Mouse (Mus musculus) myocyte (in vitro differentiated cells): ENCODE data around the gene Gpr119. TPM values are rescaled to one million over a fixed set of nuclear protein-coding genes. Genes with fewer than 3 reads are reported as not detected.
A peak's percentile ranks its signal among the peaks of the same experiment; 100 is the strongest.

Source experiments
- H3K27me3 ChIP-seq: one replicate; pipeline ENCODE4 v1.6.1; 2011; ENCODE audit not compliant: control insufficient read depth, insufficient read depth, insufficient read length
- H3K36me3 ChIP-seq: one replicate; pipeline ENCODE4 v1.6.1; 2011; ENCODE audit not compliant: control insufficient read depth, insufficient read depth
- H3K4me2 ChIP-seq: one replicate; pipeline ENCODE4 v1.6.1; 2011; ENCODE audit warnings: low read depth, control low read depth
- H3K4me3 ChIP-seq: one replicate; pipeline ENCODE4 v1.5.1; 2011; ENCODE audit warnings: mild to moderate bottlenecking, control low read depth, moderate library complexity
- H3K79me2 ChIP-seq: one replicate; pipeline ENCODE4 v1.6.1; 2011; ENCODE audit not compliant: control insufficient read depth, insufficient read depth
- H3ac ChIP-seq: one replicate; pipeline ENCODE4 v1.6.1; 2011; ENCODE audit not compliant: control insufficient read depth, insufficient read length
- CEBPB ChIP-seq: IDR thresholded peaks from 2 replicates; pipeline ENCODE4 v1.6.1; 2011; ENCODE audit warnings: mild to moderate bottlenecking, moderate library complexity; ENCODE audit not compliant: poor library complexity, insufficient read depth, severe bottlenecking
- E2F4 ChIP-seq: IDR thresholded peaks from one replicate; pipeline ENCODE4 v1.6.1; 2011; ENCODE audit warnings: mild to moderate bottlenecking, control low read depth, moderate library complexity; ENCODE audit not compliant: insufficient read depth
- MAX ChIP-seq: IDR thresholded peaks from one replicate; pipeline ENCODE4 v1.6.1; 2011; ENCODE audit warnings: low read depth, mild to moderate bottlenecking, control low read depth
- MYOD1 ChIP-seq, 3 experiments: IDR thresholded peaks; one replicate each; pipeline ENCODE4 v1.6.1; 2011; ENCODE audit warnings: control low read depth in 2 of 3, low read depth in 2 of 3, mild to moderate bottlenecking in 2 of 3, moderate library complexity in 1 of 3; ENCODE audit not compliant: insufficient read length in 2 of 3, control insufficient read depth in 1 of 3
- MYOG ChIP-seq, 3 experiments: IDR thresholded peaks; one replicate each; pipeline ENCODE4 v1.6.1; 2011; ENCODE audit warnings: control low read depth in 2 of 3, low read depth in 2 of 3, mild to moderate bottlenecking in 2 of 3; ENCODE audit not compliant: insufficient read length in 2 of 3, control insufficient read depth in 1 of 3, insufficient read depth in 1 of 3
- POLR2A ChIP-seq: IDR thresholded peaks from one replicate; pipeline ENCODE4 v1.6.1; 2011; ENCODE audit warnings: low read depth, mild to moderate bottlenecking, control low read depth, moderate library complexity; ENCODE audit not compliant: insufficient read length
- POLR2AphosphoS2 ChIP-seq: IDR thresholded peaks from one replicate; pipeline ENCODE4 v1.6.1; 2011; ENCODE audit warnings: low read depth, control low read depth; ENCODE audit not compliant: insufficient read length
- REST ChIP-seq: IDR thresholded peaks from one replicate; pipeline ENCODE4 v1.6.1; 2011; ENCODE audit warnings: mild to moderate bottlenecking, control low read depth, moderate library complexity; ENCODE audit not compliant: insufficient read depth, insufficient read length
- SRF ChIP-seq: IDR thresholded peaks from one replicate; pipeline ENCODE4 v1.6.1; 2011; ENCODE audit warnings: low read depth; ENCODE audit not compliant: control insufficient read depth, insufficient read length
- TCF12 ChIP-seq: IDR thresholded peaks from one replicate; pipeline ENCODE4 v1.6.1; 2011; ENCODE audit warnings: mild to moderate bottlenecking, control low read depth; ENCODE audit not compliant: poor library complexity, insufficient read depth, severe bottlenecking
- TCF3 ChIP-seq: IDR thresholded peaks from one replicate; pipeline ENCODE4 v1.6.1; 2011; ENCODE audit warnings: low read depth, control low read depth; ENCODE audit not compliant: insufficient read length
- USF1 ChIP-seq: IDR thresholded peaks from one replicate; pipeline ENCODE4 v1.6.1; 2011; ENCODE audit warnings: low read depth, mild to moderate bottlenecking, control low read depth, moderate library complexity
- polyA plus RNA-seq: library from polyadenylated mRNA; unstranded; fragments of >200 nt; fragmentation: generic; extraction: Trizol; gene quantifications from one replicate; pipeline ENCODE4 v1.2.1, GENCODE M21; 2012; ENCODE audit warnings: missing spikeins

Gpr119 gene
- polyA plus RNA-seq, 1 experiment = not detected

DNA sequence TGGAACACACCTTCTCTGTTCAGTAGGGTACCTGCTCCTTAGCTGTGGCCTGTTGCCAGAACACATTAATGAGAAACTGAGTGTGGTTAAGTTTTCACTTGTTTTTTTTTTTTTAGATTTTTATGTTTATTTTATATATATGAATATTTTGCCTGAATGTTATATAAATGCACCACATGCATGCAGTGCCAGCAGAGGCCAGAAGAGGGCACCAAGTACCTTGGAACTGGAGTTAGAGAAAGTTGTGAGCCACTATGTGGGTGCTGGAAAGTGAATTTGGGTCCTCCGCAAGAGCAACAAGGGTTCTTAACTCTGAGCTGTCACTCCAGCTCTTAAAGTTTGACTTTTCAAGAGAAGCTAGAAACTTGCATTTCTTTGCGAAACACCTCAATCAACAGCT, 30.2 kb downstream of the Gpr119 start:
- Histone ChIP-seq H3K4me3 (no peak overlapping the region), H3K27me3 (no peaks in the 10 kb centered on the region), H3K79me2 (no peaks in the 10 kb centered on the region), H3K36me3 (no peaks in the 10 kb centered on the region), H3ac (no peak overlapping the region), H3K4me2 (no peak overlapping the region)
- TF ChIP-seq MYOG (IDR thresholded peaks at IDR 0.05; ENCODE audit: control insufficient read depth in 1 of 3, insufficient read depth in 1 of 3, insufficient read length in 2 of 3, low read depth in 2 of 3) (no peak), MAX (no peak), REST (no peak), CEBPB (no peak), TCF12 (no peak), USF1 (no peak), POLR2AphosphoS2 (no peak), SRF (no peak), MYOD1 (IDR thresholded peaks at IDR 0.05; ENCODE audit: control insufficient read depth in 1 of 3, insufficient read length in 2 of 3, low read depth in 2 of 3) (no peak), E2F4 (no peak), TCF3 (no peak), POLR2A (no peak)

DNA sequence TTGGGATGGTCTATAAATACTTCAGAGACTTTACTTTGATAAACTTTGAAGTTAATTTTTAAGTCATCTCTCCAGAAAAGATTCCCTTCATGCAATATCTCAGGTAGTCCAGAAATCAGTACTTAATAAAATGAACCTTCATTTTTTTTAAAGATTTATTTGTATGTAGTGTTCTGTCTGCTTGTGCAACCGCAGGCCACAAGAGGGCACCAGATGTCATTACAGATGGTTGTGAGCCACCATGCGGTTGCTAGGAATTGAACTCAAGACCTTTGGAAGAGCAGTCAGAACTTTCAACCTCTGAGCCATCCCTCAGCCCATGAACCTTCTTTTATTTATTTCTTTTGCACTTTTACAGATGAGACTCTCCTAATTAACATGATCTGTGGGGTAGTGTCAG, 37.2 kb downstream of the Gpr119 start:
- no peaks in the 10 kb centered on the region for H3K79me2 ChIP-seq
- no peak overlapping the region for H3K4me2 ChIP-seq
- H3K36me3 ChIP-seq = no peaks in the 10 kb centered on the region
- H3K4me3 ChIP-seq = no peak overlapping the region
- no peaks in the 10 kb centered on the region for H3K27me3 ChIP-seq
- no peak overlapping the region for H3ac ChIP-seq
- TF ChIP-seq POLR2A (no peak), USF1 (no peak), REST (no peak), POLR2AphosphoS2 (no peak)

DNA sequence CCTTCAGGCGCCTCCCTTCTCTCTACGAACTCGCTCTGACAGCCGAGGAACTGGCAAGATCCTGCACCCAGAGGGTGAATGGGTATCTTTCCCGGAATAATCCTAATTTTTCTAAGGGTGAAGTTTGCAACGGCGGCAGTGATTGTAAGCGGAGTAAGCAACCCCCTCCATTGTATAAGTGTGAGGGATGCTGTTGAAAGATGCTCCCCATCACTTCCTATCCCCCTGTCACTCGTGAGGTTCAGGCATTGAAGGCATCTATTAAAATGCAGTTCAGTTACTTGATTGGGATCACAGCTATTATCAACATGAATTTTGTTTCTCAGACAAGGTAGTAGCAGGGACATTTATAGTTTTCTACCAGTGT, 50.2 kb downstream of the Gpr119 start:
- TF ChIP-seq E2F4 (no peak), SRF (no peak), MYOD1 (IDR thresholded peaks at IDR 0.05; ENCODE audit: control insufficient read depth in 1 of 3, insufficient read length in 2 of 3, low read depth in 2 of 3) (no peak), TCF12 (no peak), MYOG (IDR thresholded peaks at IDR 0.05; ENCODE audit: control insufficient read depth in 1 of 3, insufficient read depth in 1 of 3, insufficient read length in 2 of 3, low read depth in 2 of 3) (no peak), TCF3 (no peak), REST (no peak), POLR2A (no peak), USF1 (no peak), CEBPB (no peak)
- peak overlapping the region; percentile 71 for H3K4me2 ChIP-seq
- H3ac ChIP-seq = no peak overlapping the region
- H3K79me2 ChIP-seq = no peaks in the 10 kb centered on the region
- H3K36me3 ChIP-seq = no peaks in the 10 kb centered on the region
- peak overlapping the region; percentile 41 for H3K4me3 ChIP-seq
- no peaks in the 10 kb centered on the region for H3K27me3 ChIP-seq

DNA sequence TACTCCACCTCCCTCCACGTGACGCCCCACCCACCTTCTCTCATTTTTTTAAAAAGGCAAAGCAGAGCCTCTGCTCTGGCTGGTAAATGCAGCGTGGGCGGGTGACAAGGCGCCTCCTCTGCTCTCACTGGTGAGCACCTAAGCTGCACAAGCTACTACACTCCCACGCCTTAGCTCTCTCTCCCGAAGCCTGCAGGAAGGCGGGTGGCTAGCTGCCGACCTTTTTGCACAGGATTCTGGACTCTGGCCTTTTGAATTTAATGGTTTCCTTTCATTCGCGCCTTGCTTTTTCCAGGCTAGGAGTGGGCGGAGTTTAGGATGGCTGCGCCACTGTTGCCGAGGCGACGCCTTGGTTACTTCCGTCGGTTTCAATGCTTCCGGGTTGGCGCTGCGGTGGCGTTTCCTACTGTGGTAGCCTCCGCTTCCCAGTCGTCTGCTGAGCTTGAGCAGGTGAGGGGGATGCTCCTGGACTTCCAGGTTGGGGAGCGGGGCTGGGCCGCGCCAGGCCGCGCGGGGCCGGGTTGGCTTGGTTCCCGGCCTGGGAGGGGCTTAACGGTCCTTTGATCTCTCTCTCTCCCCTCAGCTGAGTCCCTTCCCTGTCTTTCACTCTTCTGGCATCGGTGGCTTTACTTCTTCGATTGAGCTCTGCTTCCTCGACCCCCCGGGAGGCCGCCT, 50.8 kb downstream of the Gpr119 start, which contains the start of gene Slc25a14:
Gene Slc25a14 (plus strand): TSS at position 35 of the 675 bp plus-strand sequence.
- H3K4me3 ChIP-seq = peak within 1 kb of the TSS; percentile 41
- no peaks in the 10 kb centered on the region for H3K27me3 ChIP-seq
- H3ac ChIP-seq = no peak within 1 kb of the TSS
- no peaks in the 10 kb centered on the region for H3K79me2 ChIP-seq
- H3K4me2 ChIP-seq = peak within 1 kb of the TSS; percentile 77
- no peaks in the 10 kb centered on the region for H3K36me3 ChIP-seq
- TF ChIP-seq MAX (no peak), TCF12 (no peak), E2F4 (peak; percentile 48), POLR2AphosphoS2 (no peak), TCF3 (no peak), REST (no peak), SRF (no peak), POLR2A (peak; percentile 16), MYOD1 (IDR thresholded peaks at IDR 0.05; ENCODE audit: control insufficient read depth in 1 of 3, insufficient read length in 2 of 3, low read depth in 2 of 3) (no peak), USF1 (peak; percentile 89), CEBPB (no peak), MYOG (IDR thresholded peaks at IDR 0.05; ENCODE audit: control insufficient read depth in 1 of 3, insufficient read depth in 1 of 3, insufficient read length in 2 of 3, low read depth in 2 of 3) (no peak)

DNA sequence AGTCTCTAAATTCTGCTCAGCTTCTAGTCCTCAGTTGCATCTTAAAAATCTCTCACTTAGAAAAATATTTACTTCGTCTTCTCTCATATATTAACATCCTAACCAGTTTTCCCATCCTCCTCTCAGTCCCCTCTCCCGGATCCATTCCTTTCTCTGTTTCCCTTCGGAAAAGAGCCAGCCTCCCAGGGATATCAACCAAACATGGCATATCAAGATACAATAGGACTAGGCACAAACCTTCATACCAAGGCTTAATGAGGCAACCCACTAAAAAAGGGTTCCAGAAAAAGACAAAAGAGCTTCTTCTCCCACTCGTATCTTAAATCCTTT, 51.3 kb downstream of the Gpr119 start:
- no peaks in the 10 kb centered on the region for H3K27me3 ChIP-seq
- no peaks in the 10 kb centered on the region for H3K79me2 ChIP-seq
- peak overlapping the region; percentile 77 for H3K4me2 ChIP-seq
- TF ChIP-seq POLR2A (no peak), MYOD1 (IDR thresholded peaks at IDR 0.05; ENCODE audit: control insufficient read depth in 1 of 3, insufficient read length in 2 of 3, low read depth in 2 of 3) (no peak), USF1 (no peak), POLR2AphosphoS2 (no peak), MAX (no peak), E2F4 (no peak), REST (no peak), MYOG (IDR thresholded peaks at IDR 0.05; ENCODE audit: control insufficient read depth in 1 of 3, insufficient read depth in 1 of 3, insufficient read length in 2 of 3, low read depth in 2 of 3) (no peak), TCF3 (no peak), SRF (no peak), TCF12 (no peak), CEBPB (no peak)
- no peak overlapping the region for H3ac ChIP-seq
- peak overlapping the region; percentile 41 for H3K4me3 ChIP-seq
- H3K36me3 ChIP-seq = no peaks in the 10 kb centered on the region
